Mouse (Mus musculus): ENCODE measurements around the gene Thpo. TPM values are rescaled to one million over a fixed set of nuclear protein-coding genes. Genes with fewer than 3 reads are reported as not detected.

The Thpo gene
- total and polyA plus RNA-seq, 3 experiments, result not detected

- TF ChIP-seq POLR2AphosphoS5 (IDR thresholded peaks at IDR 0.05; ENCODE audit: borderline replicate concordance, low read depth, low read length) (no peak), E2F4 (IDR thresholded peaks at IDR 0.05; ENCODE audit: borderline replicate concordance, low read depth, low read length) (no peak), USF2 (IDR thresholded peaks at IDR 0.05; ENCODE audit: borderline replicate concordance in 1 of 2, insufficient read depth in 1 of 2, low read depth in 1 of 2, low read length in 2 of 2) (no peak), MYC (IDR thresholded peaks at IDR 0.05; ENCODE audit: low read depth, low read length) (0 out of 2 replicates have a peak, but pooled peaks have one; percentile 35), MAFK (IDR thresholded peaks at IDR 0.05; ENCODE audit: borderline replicate concordance, low read depth, low read length) (no peak), POLR2A (IDR thresholded peaks at IDR 0.05; ENCODE audit: control insufficient read depth in 1 of 2, insufficient read depth in 1 of 2, low read depth in 1 of 2, low read length in 2 of 2, poor library complexity in 1 of 2) (peak in 1 of 2 experiments; percentile 83; a peak in 3 of 4 replicates), SIN3A (IDR thresholded peaks at IDR 0.05; ENCODE audit: low read length) (peak; percentile 70; the same call in 1 of the 2 replicates), BHLHE40 (IDR thresholded peaks at IDR 0.05; ENCODE audit: borderline replicate concordance, low read depth, low read length) (peak; percentile 61; the same call in 1 of the 2 replicates), MAZ (IDR thresholded peaks at IDR 0.05; ENCODE audit: low read depth, low read length) (peak; percentile 90; the same call in 1 of the 2 replicates), MAX (IDR thresholded peaks at IDR 0.05; ENCODE audit: low read length) (no peak; the same call in 1 of the 2 replicates), USF1 (IDR thresholded peaks at IDR 0.05; ENCODE audit: low read depth, low read length) (0 out of 2 replicates have a peak, but pooled peaks have one; percentile 12), TCF12 (IDR thresholded peaks at IDR 0.05; ENCODE audit: low read depth, low read length) (peak; percentile 46), ETS1 (IDR thresholded peaks at IDR 0.05; ENCODE audit: low read depth, low read length) (0 out of 2 replicates have a peak, but pooled peaks have one; percentile 16), ZNF384 (IDR thresholded peaks at IDR 0.05; ENCODE audit: low read depth, low read length) (no peak), ELF1 (IDR thresholded peaks at IDR 0.05; ENCODE audit: low read depth, low read length) (no peak), CTCF (IDR thresholded peaks at IDR 0.05 in 2 of 3, conservative IDR thresholded peaks at IDR 0.05 in 1 of 3; ENCODE audit: control insufficient read depth in 1 of 3, insufficient read depth in 1 of 3, low read depth in 2 of 3, low read length in 3 of 3, poor library complexity in 1 of 3, severe bottlenecking in 1 of 3) (peak in 2 of 3 experiments; percentile 13 to 21; a peak in 3 of 6 replicates), ZC3H11A (IDR thresholded peaks at IDR 0.05; ENCODE audit: low read depth, low read length) (peak; percentile 3; the same call in 1 of the 2 replicates), UBTF (IDR thresholded peaks at IDR 0.05; ENCODE audit: borderline replicate concordance, insufficient read depth, low read depth, low read length) (no peak), NELFE (IDR thresholded peaks at IDR 0.05; ENCODE audit: low read depth, low read length) (peak; percentile 44), NRF1 (IDR thresholded peaks at IDR 0.05; ENCODE audit: insufficient read depth, low read depth, low read length, poor library complexity, severe bottlenecking) (peak; percentile 28; the same call in 1 of the 2 replicates), MXI1 (IDR thresholded peaks at IDR 0.05; ENCODE audit: low read depth, low read length) (peak; percentile 92), EP300 (IDR thresholded peaks at IDR 0.05; ENCODE audit: low read depth in 1 of 2, low read length in 2 of 2) (no peak), HCFC1 (IDR thresholded peaks at IDR 0.05; ENCODE audit: low read depth, low read length) (peak; percentile 45; the same call in 1 of the 2 replicates), ZMIZ1 (IDR thresholded peaks at IDR 0.05; ENCODE audit: low read depth, low read length) (0 out of 2 replicates have a peak, but pooled peaks have one; percentile 38), GATA1 (IDR thresholded peaks at IDR 0.05; ENCODE audit: low read depth, low read length) (no peak)
- peaks cover 7% of the 10 kb centered on the region for H3K79me2 ChIP-seq (ENCODE audit: control insufficient read depth, insufficient read depth, low read length, poor library complexity)
- no peaks in the 10 kb centered on the region for H3K27me3 ChIP-seq (ENCODE audit: control insufficient read depth in 1 of 2, insufficient read depth in 2 of 2, low read length in 2 of 2)
- peak overlapping the region; percentile 58 to 74 for H3K4me3 ChIP-seq (ENCODE audit: control insufficient read depth in 1 of 2, insufficient read depth in 1 of 2, low read depth in 2 of 2, low read length in 2 of 2)
- H3K9me3 ChIP-seq (replicated peaks; ENCODE audit: insufficient read depth, low read length), result no peaks in the 10 kb centered on the region
- H3K9ac ChIP-seq (ENCODE audit: control insufficient read depth, low read depth, low read length, poor library complexity, severe bottlenecking), result peak overlapping the region; percentile 80
- H3K36me3 ChIP-seq (ENCODE audit: control insufficient read depth in 1 of 2, insufficient read depth in 2 of 2, low read length in 2 of 2), result peaks cover 0 to 9% of the 10 kb centered on the region in 2 experiments; a peak in 3 of 4 replicates
- H3K27ac ChIP-seq (ENCODE audit: control insufficient read depth, low read depth, low read length), result peak overlapping the region; percentile 73
- H3K4me1 ChIP-seq (ENCODE audit: control insufficient read depth in 1 of 2, insufficient read depth in 2 of 2, low read length in 2 of 2), result peaks cover 0 to 17% of the 10 kb centered on the region in 2 experiments; a peak in 3 of 4 replicates
- peak; percentile 85 for DNase-seq (ENCODE audit: low read depth, low spot score)
Measured at GRCm38 (mm10) chr16:20715976-20716840, 18.1 kb downstream of the Thpo start.

All from MEL (cell line).